Mouse (Mus musculus) left cerebral cortex, adult 8-10 months (tissue): ENCODE data around the gene Klk13. TPM values are rescaled to one million over a fixed set of nuclear protein-coding genes. Genes with fewer than 3 reads are reported as not detected.
"Not testable (repeated sequence)": the region's sequence is repeated elsewhere in the genome, so short reads cannot be mapped to it uniquely, and the experiment has no call there.

ENCODE experiments used
- DNase-seq, 2 experiments: peaks; one replicate each; pipeline ENCODE4 v3.0.0; 2022; ENCODE audit warnings: low spot score in 2 of 2
- total RNA-seq, 4 experiments: library from RNA; stranded (reverse); gene quantifications; 2 replicates each; pipeline ENCODE4 v1.2.4; 2022

Gene Klk13
- total RNA-seq = not detected

GRCm38 (mm10) chr7:43712267-43712666 is at the start of gene Klk13:
Gene Klk13, plus strand, starts transcription at chr7:43712567.
- DNase-seq = no peak

- no peak for DNase-seq
Measured at GRCm38 (mm10) chr7:43662804-43663203, 49.6 kb upstream of the Klk13 start.

DNA sequence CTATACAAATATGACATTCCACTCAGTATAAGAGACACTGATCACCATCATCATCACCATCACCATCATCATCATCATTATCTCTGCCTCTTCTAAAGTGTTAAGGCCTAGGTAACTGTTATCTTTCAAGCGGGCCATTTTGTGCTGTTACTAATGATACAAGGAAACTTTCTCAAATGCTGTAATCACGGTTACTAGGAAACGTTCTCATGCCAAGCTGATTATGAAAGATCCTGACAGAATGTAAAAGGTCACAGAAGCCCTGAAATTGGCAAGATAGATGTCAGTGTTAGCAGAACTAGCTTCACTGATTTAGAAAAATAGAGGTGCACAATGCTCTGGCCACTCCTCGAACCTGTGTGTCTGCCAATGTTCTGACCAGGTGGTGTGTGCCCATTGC is 45.1 kb upstream of the Klk13 start:
- DNase-seq = not testable (repeated sequence)

DNA sequence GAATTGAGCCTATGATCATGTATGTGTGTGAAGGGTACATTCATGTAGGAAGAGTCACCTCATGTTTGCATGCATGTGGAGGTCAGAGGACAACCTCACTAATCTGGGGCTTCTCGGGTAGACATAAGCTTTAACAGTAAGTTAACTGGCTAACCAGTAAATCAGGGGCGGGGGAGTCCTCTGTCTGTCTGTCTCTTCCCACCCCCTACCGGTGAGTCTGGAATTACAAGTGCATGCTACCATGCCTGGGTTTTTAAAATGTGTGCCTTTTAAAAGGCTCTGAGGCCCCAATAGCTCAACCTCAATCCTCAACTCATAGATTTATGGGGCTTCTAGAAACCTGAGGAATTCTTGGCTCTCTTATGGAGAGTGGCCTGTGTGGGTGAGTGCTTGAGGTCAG is 43.8 kb upstream of the Klk13 start:
- no peak for DNase-seq

DNA sequence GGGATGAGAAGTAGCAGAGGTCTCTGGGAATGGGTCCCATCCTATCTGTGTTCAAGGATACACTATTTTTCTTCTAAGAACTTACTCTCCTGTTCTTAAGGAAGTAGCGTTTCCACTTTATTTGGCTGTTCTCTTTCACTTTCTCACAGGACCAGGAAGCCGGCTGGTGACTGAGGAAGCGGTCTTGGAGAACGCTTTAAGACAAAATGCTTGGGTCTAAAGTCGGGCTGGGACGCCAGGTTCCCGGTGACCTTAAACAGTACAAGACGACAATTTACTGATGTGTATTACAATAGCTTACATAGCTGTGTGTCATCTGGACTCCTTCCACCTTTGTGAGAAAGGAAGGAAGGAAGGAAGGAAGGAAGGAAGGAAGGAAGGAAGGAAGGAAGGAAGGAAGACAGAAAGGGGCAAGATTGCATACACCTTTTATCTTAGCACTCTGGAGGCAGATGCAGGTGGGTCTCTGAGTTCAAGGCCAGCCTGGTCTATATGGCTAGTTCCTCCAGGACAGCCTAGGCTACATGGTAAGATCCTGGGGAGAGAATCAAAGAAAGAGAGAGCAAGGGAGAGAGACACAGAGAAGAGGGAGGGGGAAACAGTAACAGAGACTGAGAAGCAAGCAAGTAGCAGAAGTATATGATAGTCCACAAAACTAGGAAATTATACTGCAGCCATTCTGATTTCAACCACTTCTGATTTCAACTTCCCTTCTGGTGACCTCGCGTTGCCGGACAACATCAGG is 41.1 kb upstream of the Klk13 start:
- DNase-seq = no peak

GRCm38 (mm10) chr7:43671809-43672580 is 40.4 kb upstream of the Klk13 start, which contains the start of gene Ctu1:
Gene Ctu1, plus strand, starts transcription at chr7:43672016.
- peak; percentile 73 to 95 for DNase-seq

DNA sequence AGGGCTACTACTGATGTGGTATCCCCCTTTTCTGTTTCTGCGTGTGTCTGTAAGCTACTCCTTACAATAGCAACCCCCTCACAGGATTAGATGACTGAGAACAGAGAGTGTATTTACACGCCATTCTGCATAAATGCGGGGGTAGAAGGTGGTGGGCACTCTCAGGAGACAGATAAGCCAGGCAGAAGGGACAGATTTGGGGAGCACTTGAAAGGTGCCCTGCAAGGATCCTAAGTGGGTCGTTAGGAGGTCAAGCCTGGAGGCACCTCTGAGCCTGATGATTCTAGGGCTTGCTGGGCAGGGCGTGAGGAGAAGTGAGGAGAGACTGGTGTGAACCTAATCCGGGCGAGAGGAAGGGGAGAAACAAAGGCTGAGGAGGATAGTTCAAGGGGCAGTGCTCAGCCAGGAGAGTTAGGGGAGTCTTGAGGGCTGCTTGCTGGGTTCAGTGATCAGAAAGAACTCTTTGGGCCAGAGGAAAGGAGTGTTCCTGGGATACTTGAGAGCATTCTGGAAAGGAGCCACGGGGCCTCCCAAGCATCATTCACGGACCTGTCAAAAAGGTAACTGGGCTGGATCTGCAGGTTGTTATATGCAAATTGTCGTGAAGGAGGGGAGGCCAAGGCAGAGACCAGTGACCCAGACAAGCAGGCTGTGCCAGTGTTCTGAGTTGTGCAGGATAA is 39.6 kb upstream of the Klk13 start:
- no peak for DNase-seq

DNA sequence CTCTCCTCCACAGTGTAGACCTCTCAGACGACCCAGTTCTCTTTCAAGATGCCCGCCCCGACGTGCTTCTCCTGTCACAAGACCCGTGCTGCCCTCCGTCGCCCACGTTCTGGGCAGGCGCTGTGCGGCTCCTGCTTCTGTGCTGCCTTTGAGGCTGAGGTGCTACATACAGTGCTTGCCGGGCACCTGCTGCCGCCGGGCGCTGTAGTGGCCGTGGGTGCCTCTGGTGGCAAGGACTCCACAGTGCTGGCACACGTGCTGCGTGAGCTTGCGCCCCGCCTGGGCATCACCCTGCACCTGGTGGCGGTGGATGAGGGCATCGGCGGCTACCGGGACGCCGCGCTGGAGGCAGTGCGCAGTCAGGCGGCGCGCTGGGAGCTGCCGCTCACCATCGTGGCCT is 37.3 kb upstream of the Klk13 start:
- no peak for DNase-seq

DNA sequence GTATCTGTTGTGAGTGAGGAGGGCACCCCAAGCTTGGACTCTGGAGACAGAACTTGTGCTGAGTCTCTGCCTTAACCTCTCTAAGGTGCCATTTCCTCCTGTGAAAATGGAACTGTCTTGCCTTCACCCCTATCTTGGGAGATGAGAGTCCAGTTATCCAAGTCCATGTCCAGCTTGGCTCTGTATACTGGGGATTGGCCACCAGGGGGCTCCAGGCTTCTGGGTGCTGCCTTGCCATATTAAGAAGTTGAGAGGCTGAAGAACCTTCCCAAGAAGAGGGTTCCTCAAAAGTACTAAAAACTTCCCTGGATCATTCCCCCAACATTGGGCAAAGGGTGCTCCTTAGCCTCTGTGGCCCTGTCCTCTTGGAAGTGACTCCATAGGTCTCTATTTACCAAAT is 33.9 kb upstream of the Klk13 start:
- DNase-seq = peak in 1 of 2 experiments; percentile 23

DNA sequence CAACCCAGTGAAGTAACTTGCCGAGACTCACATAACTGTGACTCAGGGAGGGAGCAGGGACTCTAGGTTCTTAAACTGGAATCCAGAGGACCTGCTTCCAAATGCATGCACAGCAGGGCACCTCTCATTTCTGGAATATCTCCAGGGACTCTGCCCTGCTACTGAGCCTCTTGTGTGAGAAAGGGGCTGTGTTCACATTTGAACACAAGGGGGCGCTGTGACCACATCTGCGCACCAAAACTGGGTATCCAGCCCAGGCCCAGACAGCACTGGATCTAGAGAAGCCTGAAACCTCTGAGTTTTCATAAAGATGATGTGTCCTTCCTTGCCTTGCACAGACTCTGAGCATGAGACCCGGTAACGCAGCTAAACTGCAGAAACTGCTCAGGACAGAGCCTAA is 31.4 kb upstream of the Klk13 start:
- peak in 1 of 2 experiments; percentile 51 for DNase-seq

- not testable (repeated sequence) for DNase-seq
Measured at GRCm38 (mm10) chr7:43682511-43682910, 29.9 kb upstream of the Klk13 start.

DNA sequence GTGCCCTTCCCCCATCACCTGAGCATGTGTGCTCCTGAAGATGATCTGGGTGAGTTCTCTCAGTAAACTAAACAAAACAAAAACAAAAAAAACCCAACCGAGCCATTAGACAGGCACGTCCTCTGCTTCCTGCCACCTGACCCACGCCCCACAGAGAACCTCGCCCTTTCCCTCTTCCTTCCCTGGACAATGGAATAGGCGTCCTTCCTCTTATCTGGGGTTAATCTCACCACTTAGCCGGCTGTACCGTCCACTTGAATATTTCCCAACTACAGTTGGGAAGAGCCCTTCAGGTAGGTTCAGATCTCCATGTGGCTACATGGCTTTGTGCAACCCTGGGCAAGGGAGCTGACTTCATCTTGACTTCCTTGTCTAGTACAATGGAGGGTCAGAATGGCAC is 27.3 kb upstream of the Klk13 start:
- no peak for DNase-seq

- DNase-seq = no peak
Measured at GRCm38 (mm10) chr7:43690118-43690517, 22.2 kb upstream of the Klk13 start, which contains the start of gene Klk14. Gene Klk14, plus strand, starts transcription at chr7:43690418.

DNA sequence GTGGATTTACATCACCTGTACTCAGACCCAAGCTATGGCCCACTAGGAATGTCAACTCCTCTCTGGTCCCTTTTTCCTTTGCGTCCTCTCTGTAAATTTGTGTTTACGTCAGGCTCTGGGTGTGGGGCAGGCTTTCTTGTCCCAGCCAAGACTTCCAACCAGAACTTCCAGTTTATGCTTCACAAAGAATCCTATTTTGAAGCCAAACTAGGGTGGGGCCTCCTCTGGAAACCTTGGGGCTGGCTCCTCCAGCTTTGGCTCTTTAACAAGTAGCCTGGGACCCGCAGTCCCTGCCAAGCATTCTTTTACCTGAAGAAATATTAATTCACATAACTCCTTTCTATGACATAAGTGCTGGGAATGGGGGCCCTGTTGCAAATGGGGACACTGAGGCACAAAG is 2.3 kb upstream of the Klk13 start:
- no peak for DNase-seq

GRCm38 (mm10) chr7:43712917-43713316 is 550 bp downstream of the Klk13 start:
- DNase-seq = no peak

DNA sequence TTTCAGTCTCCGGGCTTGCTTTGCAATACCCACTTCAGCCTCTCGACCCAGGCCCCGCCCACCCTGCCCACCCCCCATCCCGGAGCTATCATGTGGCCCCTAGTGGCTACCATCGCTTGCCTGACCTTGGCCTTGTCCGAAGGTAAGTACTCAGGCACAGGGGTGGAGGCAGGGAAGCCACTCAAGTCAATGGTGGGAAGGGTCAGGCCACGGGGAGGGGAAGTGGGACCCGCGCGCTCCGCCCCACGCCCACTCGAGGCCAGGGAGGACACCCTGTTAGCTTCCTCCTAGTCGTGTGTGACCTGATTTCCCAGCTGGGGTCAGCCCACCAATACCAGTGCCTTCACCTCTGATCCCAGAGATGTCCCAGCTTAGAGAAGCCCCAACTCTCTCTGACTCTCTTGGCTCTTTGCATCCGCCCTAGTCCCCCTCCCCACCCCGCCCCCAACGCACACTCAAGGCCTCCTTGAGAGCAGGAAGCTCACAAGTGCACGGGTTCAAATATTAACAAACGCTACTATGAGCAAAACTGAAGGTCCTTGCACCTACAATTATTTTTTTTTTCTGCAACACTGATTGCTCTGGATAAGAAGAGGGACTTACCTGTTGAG is 1.5 kb downstream of the Klk13 start:
- no peak for DNase-seq

DNA sequence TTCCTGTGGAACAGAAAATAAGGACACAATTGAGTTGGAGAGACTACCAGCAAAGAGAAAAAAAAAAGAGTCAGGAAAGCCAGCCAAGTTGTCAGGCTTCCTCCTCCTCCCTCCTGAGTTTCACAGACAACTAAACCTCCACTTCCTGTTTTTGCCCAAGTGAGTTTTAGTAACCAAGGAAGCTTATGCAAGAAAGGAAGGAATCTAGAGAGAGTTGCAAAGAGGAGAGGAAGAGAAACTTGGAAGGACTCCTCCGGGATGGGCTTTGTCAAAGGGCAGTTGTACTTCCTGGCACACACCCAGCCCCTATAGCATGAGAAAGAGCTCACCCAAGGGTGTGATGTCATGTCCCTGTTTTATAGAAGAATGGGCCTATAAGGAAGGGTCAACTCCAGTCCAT is 35.4 kb downstream of the Klk13 start:
- no peak for DNase-seq

GRCm38 (mm10) chr7:43752806-43753205 is 40.4 kb downstream of the Klk13 start:
- no peak for DNase-seq

DNA sequence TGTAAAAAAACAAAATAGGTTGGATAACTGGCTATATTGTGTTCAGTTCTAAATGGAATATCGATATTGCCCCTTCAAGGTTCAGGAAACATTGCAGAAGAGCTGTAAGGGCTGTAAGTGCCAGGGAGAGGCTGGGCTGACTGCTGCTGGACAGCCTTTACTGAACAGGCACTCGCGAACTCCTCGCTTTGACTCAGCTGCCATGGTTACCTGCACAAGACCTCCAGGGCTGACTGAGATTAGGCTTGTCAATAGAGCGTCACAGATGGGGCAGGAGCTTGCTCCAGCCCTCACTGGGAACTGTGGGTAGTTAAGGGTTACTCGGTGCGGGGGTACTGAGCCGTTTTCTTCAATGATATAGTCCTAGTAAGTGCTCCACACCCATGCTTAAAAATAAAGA is 54.1 kb downstream of the Klk13 start:
- DNase-seq = no peak

DNA sequence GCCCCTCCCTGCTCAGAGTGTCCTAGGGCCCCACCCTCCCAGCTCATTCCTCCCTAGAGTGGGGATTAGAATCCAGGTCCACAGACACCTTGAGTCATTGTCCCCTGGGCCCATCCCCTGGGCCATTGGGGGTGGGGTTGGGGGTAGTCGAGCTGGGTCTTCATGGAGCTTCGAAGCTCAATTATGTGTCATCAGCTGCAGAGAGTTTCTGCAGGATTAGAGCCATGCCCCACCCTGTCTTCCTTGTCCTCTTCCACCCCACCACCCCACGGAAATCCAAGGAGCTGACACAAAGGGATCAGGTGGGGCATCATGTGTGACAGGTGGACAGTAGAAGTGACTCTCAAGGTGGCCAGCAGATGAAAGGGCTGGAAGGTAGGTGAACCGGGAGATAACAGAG is 56.2 kb downstream of the Klk13 start, which contains the start of gene Klk12:
TSS of gene Klk12 (plus strand) at position 301 of the 400 bp plus-strand sequence.
- DNase-seq = no peak

- DNase-seq = no peak
Measured at GRCm38 (mm10) chr7:43769636-43770035, 57.3 kb downstream of the Klk13 start.

- DNase-seq = no peak
Measured at GRCm38 (mm10) chr7:43770701-43771100, 58.3 kb downstream of the Klk13 start.
